Mouse (Mus musculus) stomach, embryonic 14.5 days (tissue): ENCODE results near the gene Ndufaf2. TPM values are rescaled to one million over a fixed set of nuclear protein-coding genes. Genes with fewer than 3 reads are reported as not detected.

Experiments used
- ATAC-seq: fragments of 200-750 bp; cut with Nextera tagmentation; 2 replicates; pipeline ENCODE4 v1.8.0; 2017; ENCODE audit warnings: low read depth, moderate TSS enrichment; ENCODE audit not compliant: insufficient number of reproducible peaks, insufficient read depth, low FRiP score
- H3K27ac ChIP-seq: fragments of 300-500 bp; sonication (generic); 2 replicates; pipeline ENCODE4 v1.5.1; 2014; ENCODE audit warnings: mild to moderate bottlenecking, low read length, moderate library complexity, mixed read lengths
- H3K27me3 ChIP-seq: fragments of 300-500 bp; sonication (generic); 2 replicates; pipeline ENCODE4 v1.6.1; 2014; ENCODE audit warnings: low read length, control low read depth, mixed read lengths; ENCODE audit not compliant: control insufficient read depth, insufficient read depth
- H3K36me3 ChIP-seq: fragments of 300-500 bp; sonication (generic); 2 replicates; pipeline ENCODE4 v1.6.1; 2014; ENCODE audit warnings: mild to moderate bottlenecking, control low read depth, low read length, moderate library complexity, mixed read lengths; ENCODE audit not compliant: control insufficient read depth, insufficient read depth
- H3K4me1 ChIP-seq: fragments of 300-500 bp; sonication (generic); 2 replicates; pipeline ENCODE4 v1.6.1; 2014; ENCODE audit warnings: low read length, control low read depth, mixed read lengths; ENCODE audit not compliant: control insufficient read depth, insufficient read depth
- H3K4me2 ChIP-seq: fragments of 300-500 bp; sonication (generic); replicated peaks from 2 replicates; pipeline ENCODE4 v1.6.1; 2014; ENCODE audit warnings: low read depth, low read length, control low read depth
- H3K4me3 ChIP-seq: fragments of 300-500 bp; sonication (generic); 2 replicates; pipeline ENCODE4 v1.5.1; 2014; ENCODE audit warnings: low read depth, low read length, control low read depth
- H3K9ac ChIP-seq: fragments of 300-500 bp; sonication (generic); replicated peaks from 2 replicates; pipeline ENCODE4 v1.6.1; 2014; ENCODE audit warnings: low read depth, mild to moderate bottlenecking, control low read depth, low read length, moderate library complexity, mixed read lengths
- H3K9me3 ChIP-seq: fragments of 300-500 bp; sonication (generic); 2 replicates; pipeline ENCODE4 v1.6.1; 2016; ENCODE audit warnings: low read depth, low read length, control low read depth; ENCODE audit not compliant: control insufficient read depth
- WGBS: fragments of 180-500 bp; shearing (Covaris S2); extraction: QIAGEN DNeasy Blood & Tissue Kit; methylation state at CpG from one replicate; pipeline ENCODE4 v1.1.7; 2014; 5-methylcytosine and 5-hydroxymethylcytosine counted together
- polyA plus RNA-seq: library from polyadenylated mRNA; unstranded; fragments of >200 nt; fragmentation: Nextera tagmentation; extraction: Ambion mirVana; gene quantifications from 2 replicates; pipeline ENCODE4 v1.2.1, GENCODE M21; 2014

Gene Ndufaf2
- polyA plus RNA-seq, 1 experiment from 2014 or later, result 80.7 TPM

- H3K36me3 ChIP-seq, result no peaks in the 10 kb centered on the region
- WGBS, result 87% methylated on average over 4 of the region's 4 CpGs
- no peak overlapping the region for H3K27ac ChIP-seq
- no peaks in the 10 kb centered on the region for H3K9me3 ChIP-seq
- no peaks in the 10 kb centered on the region for H3K27me3 ChIP-seq
- H3K4me2 ChIP-seq, result no peak overlapping the region
- no peak overlapping the region for H3K4me3 ChIP-seq
- no peak overlapping the region for H3K9ac ChIP-seq
- H3K4me1 ChIP-seq, result no peaks in the 10 kb centered on the region
- ATAC-seq, result no peak
These were observed 125.6 kb downstream of the Ndufaf2 start for GRCm38 (mm10) chr13:108032789-108033188.

- H3K4me1 ChIP-seq, result no peaks in the 10 kb centered on the region
- no peak overlapping the region for H3K4me2 ChIP-seq
- ATAC-seq, result no peak
- no peaks in the 10 kb centered on the region for H3K36me3 ChIP-seq
- H3K9ac ChIP-seq, result no peak overlapping the region
- no peaks in the 10 kb centered on the region for H3K27me3 ChIP-seq
- H3K9me3 ChIP-seq, result no peaks in the 10 kb centered on the region
- WGBS, result 64% methylated on average over 3 of the region's 3 CpGs
- H3K4me3 ChIP-seq, result no peak overlapping the region
- no peak overlapping the region for H3K27ac ChIP-seq
These were observed 132.6 kb downstream of the Ndufaf2 start for GRCm38 (mm10) chr13:108025802-108026201.

- WGBS, result 63% methylated on average over 6 of the region's 6 CpGs
These were observed 141.1 kb downstream of the Ndufaf2 start for GRCm38 (mm10) chr13:108017349-108017748.

GRCm38 (mm10) chr13:108015166-108015565 is 143.3 kb downstream of the Ndufaf2 start:
- Histone ChIP-seq H3K27me3 (no peaks in the 10 kb centered on the region), H3K27ac (no peak overlapping the region), H3K9me3 (no peaks in the 10 kb centered on the region), H3K36me3 (no peaks in the 10 kb centered on the region), H3K9ac (no peak overlapping the region), H3K4me3 (no peak overlapping the region), H3K4me2 (no peak overlapping the region), H3K4me1 (no peaks in the 10 kb centered on the region)
- ATAC-seq, result no peak
- WGBS, result 84% methylated on average over 6 of the region's 6 CpGs

More at GRCm38 (mm10) chr13:108017349-108017748, 141.1 kb downstream of the Ndufaf2 start:
- H3K36me3 ChIP-seq, result no peaks in the 10 kb centered on the region
- no peak overlapping the region for H3K27ac ChIP-seq
- no peak overlapping the region for H3K4me2 ChIP-seq
- H3K9ac ChIP-seq, result no peak overlapping the region
- H3K27me3 ChIP-seq, result no peaks in the 10 kb centered on the region
- H3K9me3 ChIP-seq, result no peaks in the 10 kb centered on the region
- H3K4me3 ChIP-seq, result no peak overlapping the region
- ATAC-seq, result no peak
- no peaks in the 10 kb centered on the region for H3K4me1 ChIP-seq

GRCm38 (mm10) chr13:108013839-108014238 is 144.6 kb downstream of the Ndufaf2 start:
- no peaks in the 10 kb centered on the region for H3K4me1 ChIP-seq
- no peak for ATAC-seq
- no peak overlapping the region for H3K4me3 ChIP-seq
- no peak overlapping the region for H3K9ac ChIP-seq
- H3K27ac ChIP-seq, result no peak overlapping the region
- 69% methylated on average over 6 of the region's 6 CpGs for WGBS
- no peak overlapping the region for H3K4me2 ChIP-seq
- no peaks in the 10 kb centered on the region for H3K36me3 ChIP-seq
- H3K9me3 ChIP-seq, result no peaks in the 10 kb centered on the region
- H3K27me3 ChIP-seq, result no peaks in the 10 kb centered on the region

GRCm38 (mm10) chr13:108013110-108013509 is 145.3 kb downstream of the Ndufaf2 start:
- ATAC-seq, result no peak
- WGBS, result 78% methylated on average over 8 of the region's 8 CpGs
- Histone ChIP-seq H3K4me3 (no peak overlapping the region), H3K9ac (no peak overlapping the region), H3K9me3 (no peaks in the 10 kb centered on the region), H3K4me1 (no peaks in the 10 kb centered on the region), H3K27me3 (no peaks in the 10 kb centered on the region), H3K27ac (no peak overlapping the region), H3K36me3 (no peaks in the 10 kb centered on the region), H3K4me2 (no peak overlapping the region)

- no peak for ATAC-seq
- no peak overlapping the region for H3K4me2 ChIP-seq
- H3K9ac ChIP-seq, result no peak overlapping the region
- no peaks in the 10 kb centered on the region for H3K27me3 ChIP-seq
- no peak overlapping the region for H3K27ac ChIP-seq
- H3K4me1 ChIP-seq, result no peaks in the 10 kb centered on the region
- no peaks in the 10 kb centered on the region for H3K9me3 ChIP-seq
- H3K36me3 ChIP-seq, result no peaks in the 10 kb centered on the region
- H3K4me3 ChIP-seq, result no peak overlapping the region
- WGBS, result 83% methylated on average over 4 of the region's 4 CpGs
These were observed 150.6 kb downstream of the Ndufaf2 start for GRCm38 (mm10) chr13:108007861-108008260.

GRCm38 (mm10) chr13:107996301-107996700 is 162.1 kb downstream of the Ndufaf2 start:
- H3K36me3 ChIP-seq, result no peaks in the 10 kb centered on the region
- H3K9me3 ChIP-seq, result no peaks in the 10 kb centered on the region
- no peak overlapping the region for H3K4me3 ChIP-seq
- H3K9ac ChIP-seq, result no peak overlapping the region
- H3K27me3 ChIP-seq, result no peaks in the 10 kb centered on the region
- no peak for ATAC-seq
- no peak overlapping the region for H3K4me2 ChIP-seq
- WGBS, result 94% methylated on average over 3 of the region's 3 CpGs
- H3K4me1 ChIP-seq, result no peaks in the 10 kb centered on the region
- H3K27ac ChIP-seq, result no peak overlapping the region

GRCm38 (mm10) chr13:107995211-107995610 is 163.2 kb downstream of the Ndufaf2 start:
- ATAC-seq, result no peak
- Histone ChIP-seq H3K4me3 (no peak overlapping the region), H3K27me3 (no peaks in the 10 kb centered on the region), H3K4me2 (no peak overlapping the region), H3K9ac (no peak overlapping the region), H3K9me3 (no peaks in the 10 kb centered on the region), H3K36me3 (no peaks in the 10 kb centered on the region), H3K27ac (no peak overlapping the region), H3K4me1 (no peaks in the 10 kb centered on the region)
- 70% methylated on average over 7 of the region's 7 CpGs for WGBS
